Mouse (Mus musculus) v-Abl transformed pro-B cells (cell line): ENCODE results near the gene Rab15.

Experiments
- in situ Hi-C, 2 experiments: fragments of 400-800 bp; cut with MboI; formaldehyde crosslinking; loops; one replicate each; pipeline ENCODE4 v1.15.1; 2025; ENCODE audit not compliant: unreplicated experiment in 2 of 2

Gene Rab15

GRCm38 (mm10) chr12:76784056-76784619 lies 38.6 kb downstream of the Rab15 start:
- in situ Hi-C loops = no loop called here

GRCm38 (mm10) chr12:76780639-76781468 lies 41.9 kb downstream of the Rab15 start:
- in situ Hi-C loops = no loop called here

GRCm38 (mm10) chr12:76779951-76780350 lies 42.8 kb downstream of the Rab15 start:
- in situ Hi-C loops = no loop called here

- in situ Hi-C loops = no loop called here
These were observed 44.2 kb downstream of the Rab15 start for GRCm38 (mm10) chr12:76778305-76779083.

- in situ Hi-C loops = no loop called here
These were observed 44.9 kb downstream of the Rab15 start for GRCm38 (mm10) chr12:76777845-76778244.

- in situ Hi-C loops = no loop called here
These were observed 45.8 kb downstream of the Rab15 start for GRCm38 (mm10) chr12:76776898-76777297.

- in situ Hi-C loops = no loop called here
These were observed 47.6 kb downstream of the Rab15 start for GRCm38 (mm10) chr12:76775132-76775531.

DNA sequence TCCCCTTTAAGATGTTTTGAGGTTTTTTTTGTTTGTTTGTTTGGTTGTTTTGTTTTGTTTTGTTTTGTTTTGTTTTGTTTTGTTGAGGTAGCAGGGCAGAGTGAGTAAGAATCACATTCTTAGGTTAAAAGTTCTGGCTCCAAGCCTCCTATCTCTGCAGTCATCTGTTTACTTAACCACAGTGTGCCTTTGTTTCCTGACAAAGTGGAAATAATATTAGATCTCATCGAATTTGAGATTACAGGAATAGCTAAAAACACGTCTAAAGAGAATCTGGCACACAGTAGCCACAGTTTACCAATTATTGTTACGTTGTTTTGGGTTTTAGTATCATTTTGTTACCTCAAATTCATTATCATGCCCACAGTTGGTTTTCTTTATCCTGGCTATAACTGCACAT lies 48.1 kb downstream of the Rab15 start:
- in situ Hi-C loops = loop anchor here in 1 of 2 experiments (25.0 kb wide), 1 partner anchor 487 kb away; no protein-coding TSS in a partner anchor

GRCm38 (mm10) chr12:76771540-76771939 lies 51.2 kb downstream of the Rab15 start:
- in situ Hi-C loops = loop anchor here in 1 of 2 experiments (25.0 kb wide), 1 partner anchor 484 kb away; no protein-coding TSS in a partner anchor

GRCm38 (mm10) chr12:76770841-76771500 lies 51.7 kb downstream of the Rab15 start:
- in situ Hi-C loops = loop anchor here in 1 of 2 experiments (25.0 kb wide), 1 partner anchor 484 kb away; no protein-coding TSS in a partner anchor

DNA sequence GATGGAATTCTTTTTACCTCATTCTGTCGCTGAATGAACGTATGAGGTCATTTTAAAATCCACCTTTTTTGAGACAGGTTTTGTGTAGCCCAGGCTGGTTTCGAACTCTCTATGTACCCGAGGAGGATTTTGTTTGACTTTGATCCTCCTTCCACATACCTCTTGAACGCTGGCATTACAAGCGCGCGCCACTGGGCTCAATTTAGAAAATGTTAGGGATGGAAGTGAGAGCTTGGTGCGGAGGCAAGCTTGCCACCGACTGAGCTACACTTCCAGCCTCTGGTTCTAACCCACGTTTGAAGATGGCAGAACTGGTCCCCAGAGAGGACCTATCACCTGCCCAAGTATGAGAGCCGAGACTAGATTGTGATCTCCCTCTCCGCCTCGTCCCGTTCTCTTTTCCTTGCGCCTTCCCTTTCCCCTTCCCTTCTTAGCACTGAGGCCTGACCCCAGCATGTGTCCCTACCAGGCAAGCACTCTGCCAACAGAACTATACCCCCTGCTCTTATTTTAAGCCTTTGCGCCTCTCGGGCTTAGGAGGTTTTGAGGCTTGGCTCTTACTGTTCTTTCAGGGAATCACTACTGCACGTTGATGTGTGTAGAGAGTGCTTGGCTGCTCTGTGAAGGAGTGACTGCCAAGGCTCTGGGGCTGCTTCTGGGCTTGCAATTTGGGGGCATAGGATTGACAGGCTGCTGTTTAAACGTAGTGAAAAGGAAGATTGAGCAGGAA lies 56.6 kb downstream of the Rab15 start:
- in situ Hi-C loops = loop anchor here in 1 of 2 experiments (25.0 kb wide), 1 partner anchor 479 kb away; no protein-coding TSS in a partner anchor

DNA sequence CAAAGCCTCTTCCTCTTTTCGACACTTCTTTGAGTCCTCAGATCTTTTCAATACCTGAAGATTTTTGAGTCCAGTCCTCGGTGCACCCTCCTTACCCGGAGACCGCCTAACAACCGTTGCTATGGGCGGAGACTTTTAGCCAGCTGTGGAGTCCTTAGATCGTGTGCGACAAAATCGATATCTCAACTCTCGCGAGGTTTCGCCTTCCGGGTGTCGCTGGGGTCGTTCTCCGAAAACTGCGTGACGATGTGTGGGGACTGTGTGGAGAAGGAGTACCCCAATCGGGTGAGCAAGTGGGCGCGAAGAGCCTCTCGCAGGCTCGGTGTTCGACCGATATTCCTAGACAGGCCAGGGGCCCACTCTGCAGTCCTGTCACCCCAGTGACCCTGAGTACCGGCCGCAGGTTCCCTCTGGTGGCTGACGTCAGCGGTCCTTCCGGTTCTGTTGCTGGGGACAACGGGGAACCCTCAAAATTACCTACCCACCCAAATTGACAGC lies 57.3 kb downstream of the Rab15 start, which contains the start of the genes Churc1 and Fntb:
Gene Churc1 (plus strand): TSS at position 185 of the 498 bp plus-strand sequence.
Gene Fntb (plus strand): TSS at position 236 of the 498 bp plus-strand sequence.
- in situ Hi-C loops = loop anchor here in 1 of 2 experiments (25.0 kb wide), 1 partner anchor 478 kb away; no protein-coding TSS in a partner anchor

DNA sequence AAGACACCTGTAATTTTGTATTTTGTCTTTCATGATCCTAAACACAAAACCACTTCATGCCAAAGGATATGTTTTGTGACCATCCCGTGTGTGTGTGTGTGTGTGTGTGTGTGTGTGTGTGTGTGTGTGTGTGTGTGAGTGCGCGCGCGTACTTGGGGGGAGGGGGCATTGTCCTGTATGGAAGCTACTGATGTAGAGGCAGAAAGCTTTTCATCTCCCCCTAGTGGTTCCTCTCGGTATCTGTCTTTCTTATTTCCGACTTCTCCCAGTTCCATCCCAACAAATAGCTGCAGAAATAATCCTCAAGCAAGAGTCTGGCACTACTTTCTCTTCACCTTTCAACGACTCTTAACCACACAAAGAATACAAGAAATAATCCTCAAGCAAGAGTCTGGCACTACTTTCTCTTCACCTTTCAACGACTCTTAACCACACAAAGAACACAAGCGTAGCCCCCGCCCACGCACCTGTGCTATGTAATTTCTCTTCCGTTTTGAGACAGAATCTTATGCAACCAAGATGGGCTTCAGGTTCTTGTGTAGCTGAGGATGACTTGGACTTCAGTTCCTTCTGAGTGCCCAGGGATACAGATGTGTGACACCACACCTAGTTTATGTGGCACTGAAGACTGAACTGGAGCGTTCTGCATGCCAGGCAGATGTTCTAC lies 69.9 kb downstream of the Rab15 start:
- in situ Hi-C loops = loop anchor here in 1 of 2 experiments (25.0 kb wide), 1 partner anchor 465 kb away; no protein-coding TSS in a partner anchor

GRCm38 (mm10) chr12:76750866-76751459 lies 71.7 kb downstream of the Rab15 start:
- in situ Hi-C loops = loop anchor here in 1 of 2 experiments (25.0 kb wide), 1 partner anchor 464 kb away; no protein-coding TSS in a partner anchor
